Mouse (Mus musculus): ENCODE measurements around the gene Mettl22.

Gene Mettl22

GRCm38 (mm10) chr16:8470603-8471481 is at the start of gene Mettl22:
Mettl22 (plus strand) TSS chr16:8470788.
- in situ Hi-C loops (cut with MboI, MseI) = no loop called here

GRCm38 (mm10) chr16:8420842-8421241 is 49.7 kb upstream of the Mettl22 start:
- in situ Hi-C loops (cut with MboI, MseI) = no loop called here

- in situ Hi-C loops (cut with MboI, MseI) = no loop called here
These were observed 46.9 kb upstream of the Mettl22 start for GRCm38 (mm10) chr16:8423626-8424114.

- in situ Hi-C loops (cut with MboI, MseI) = no loop called here
These were observed 46.2 kb upstream of the Mettl22 start for GRCm38 (mm10) chr16:8424161-8424970.

- in situ Hi-C loops (cut with MboI, MseI) = no loop called here
These were observed 45.6 kb upstream of the Mettl22 start, which contains the start of gene Tmem114 for GRCm38 (mm10) chr16:8424971-8425330. Tmem114 (minus strand) TSS chr16:8425136.

GRCm38 (mm10) chr16:8425736-8426135 is 44.9 kb upstream of the Mettl22 start:
- in situ Hi-C loops (cut with MboI, MseI) = no loop called here

- in situ Hi-C loops (cut with MboI, MseI) = no loop called here
These were observed 41.1 kb upstream of the Mettl22 start for GRCm38 (mm10) chr16:8429531-8429930.

- in situ Hi-C loops (cut with MboI, MseI) = no loop called here
These were observed 38.0 kb upstream of the Mettl22 start for GRCm38 (mm10) chr16:8432616-8433015.

- in situ Hi-C loops (cut with MboI, MseI) = no loop called here
These were observed 25.7 kb upstream of the Mettl22 start for GRCm38 (mm10) chr16:8444911-8445310.

GRCm38 (mm10) chr16:8446256-8446655 is 24.3 kb upstream of the Mettl22 start:
- in situ Hi-C loops (cut with MboI, MseI) = no loop called here

GRCm38 (mm10) chr16:8453301-8453700 is 17.3 kb upstream of the Mettl22 start:
- in situ Hi-C loops (cut with MboI, MseI) = no loop called here

GRCm38 (mm10) chr16:8455221-8455620 is 15.4 kb upstream of the Mettl22 start:
- in situ Hi-C loops (cut with MboI, MseI) = no loop called here

GRCm38 (mm10) chr16:8458391-8458790 is 12.2 kb upstream of the Mettl22 start:
- in situ Hi-C loops (cut with MboI, MseI) = no loop called here

GRCm38 (mm10) chr16:8459098-8459497 is 11.5 kb upstream of the Mettl22 start:
- in situ Hi-C loops (cut with MboI, MseI) = no loop called here

GRCm38 (mm10) chr16:8470132-8470531 is 456 bp upstream of the Mettl22 start:
- in situ Hi-C loops (cut with MboI, MseI) = no loop called here

- in situ Hi-C loops (cut with MboI, MseI) = no loop called here
These were observed 16.9 kb downstream of the Mettl22 start for GRCm38 (mm10) chr16:8487396-8488005.

GRCm38 (mm10) chr16:8489340-8489739 is 18.8 kb downstream of the Mettl22 start:
- in situ Hi-C loops (cut with MboI, MseI) = no loop called here

- in situ Hi-C loops (cut with MboI, MseI) = loop anchor here (5.0 kb wide), 2 partner anchors 75 to 185 kb away; no protein-coding TSS in a partner anchor
These were observed 21.3 kb downstream of the Mettl22 start for GRCm38 (mm10) chr16:8491743-8492490.

GRCm38 (mm10) chr16:8494268-8494667 is 23.7 kb downstream of the Mettl22 start:
- in situ Hi-C loops (cut with MboI, MseI) = loop anchor here (5.0 kb wide), 2 partner anchors 77 to 183 kb away; no protein-coding TSS in a partner anchor

- in situ Hi-C loops (cut with MboI, MseI) = no loop called here
These were observed 26.4 kb downstream of the Mettl22 start for GRCm38 (mm10) chr16:8496967-8497366.

- in situ Hi-C loops (cut with MboI, MseI) = no loop called here
These were observed 33.7 kb downstream of the Mettl22 start for GRCm38 (mm10) chr16:8504271-8504670.
